Mouse (Mus musculus) lung, postnatal 14 days (tissue): Measurements from ENCODE around the gene Napa.

Source experiments
- DNase-seq: peaks from one replicate; pipeline ENCODE4 v3.0.0; 2021

Gene Napa

GRCm38 (mm10) chr7:16132926-16133325 is 34.7 kb downstream of the Napa start:
- no peak for DNase-seq

GRCm38 (mm10) chr7:16133691-16134090 is 35.4 kb downstream of the Napa start:
- no peak for DNase-seq

GRCm38 (mm10) chr7:16134951-16135392 is 36.7 kb downstream of the Napa start:
- no peak for DNase-seq

GRCm38 (mm10) chr7:16146489-16147410 is 48.5 kb downstream of the Napa start:
- DNase-seq, result no peak

- peak; percentile 78 for DNase-seq
Measured at GRCm38 (mm10) chr7:16147643-16148042, 49.4 kb downstream of the Napa start.

- no peak for DNase-seq
Measured at GRCm38 (mm10) chr7:16149241-16149640, 51.0 kb downstream of the Napa start.

GRCm38 (mm10) chr7:16150191-16151145 is 52.2 kb downstream of the Napa start:
- no peak for DNase-seq

GRCm38 (mm10) chr7:16153522-16153921 is 55.3 kb downstream of the Napa start:
- DNase-seq, result peak; percentile 50

- peak; percentile 12 for DNase-seq
Measured at GRCm38 (mm10) chr7:16155132-16155872, 57.0 kb downstream of the Napa start.

- DNase-seq, result no peak
Measured at GRCm38 (mm10) chr7:16156105-16156714, 58.0 kb downstream of the Napa start.

GRCm38 (mm10) chr7:16158735-16159134 is 60.5 kb downstream of the Napa start:
- DNase-seq, result no peak

- DNase-seq, result no peak
Measured at GRCm38 (mm10) chr7:16160702-16161101, 62.4 kb downstream of the Napa start.

GRCm38 (mm10) chr7:16161302-16161701 is 63.0 kb downstream of the Napa start:
- DNase-seq, result no peak

- DNase-seq, result no peak
Measured at GRCm38 (mm10) chr7:16162036-16162435, 63.8 kb downstream of the Napa start.
